Mouse (Mus musculus): ENCODE measurements around the gene Gm7102. TPM values are rescaled to one million over a fixed set of nuclear protein-coding genes. Genes with fewer than 3 reads are reported as not detected.

Gm7102 gene
- polyA plus RNA-seq, 1 experiment from 2014 or later: not detected

DNA sequence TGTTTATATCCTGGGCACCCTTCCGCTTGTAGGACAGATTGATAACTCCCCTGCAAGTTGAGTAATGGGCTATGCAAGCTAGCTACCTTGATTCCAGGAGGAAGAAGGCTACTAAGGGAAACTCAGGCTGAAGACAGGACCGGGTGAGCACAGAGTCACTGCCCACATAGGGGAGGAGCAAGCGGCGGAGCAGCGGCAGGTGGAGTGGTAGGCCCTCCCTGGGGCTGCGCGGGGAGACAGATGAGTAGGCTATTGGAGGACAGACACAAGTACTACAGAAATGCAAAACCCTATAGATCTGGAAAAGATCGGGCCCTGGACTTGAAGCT lies 24.8 kb downstream of the Gm7102 start:
- ATAC-seq (ENCODE audit: low FRiP score): peak; percentile 69; the same call in 1 of the 2 replicates
- H3K4me1 ChIP-seq (ENCODE audit: control insufficient read depth, insufficient read depth, low read length): no peaks in the 10 kb centered on the region
- H3K4me2 ChIP-seq: peak overlapping the region; percentile 45
- H3K27ac ChIP-seq (ENCODE audit: low read depth, low read length): no peak overlapping the region
- H3K4me3 ChIP-seq (ENCODE audit: low read depth, low read length): peak overlapping the region; percentile 32
- no peaks in the 10 kb centered on the region for H3K36me3 ChIP-seq (ENCODE audit: control insufficient read depth, insufficient read depth, low read length)
- peak; percentile 87 for DNase-seq (ENCODE audit: low spot score, missing footprints)
- peak overlapping the region; percentile 57; the same call in 1 of the 2 replicates for H3K9ac ChIP-seq (ENCODE audit: low read length)
- WGBS: 3% methylated on average over 8 of the region's 8 CpGs
- H3K9me3 ChIP-seq (ENCODE audit: control insufficient read depth, low read length): no peaks in the 10 kb centered on the region
- H3K27me3 ChIP-seq (ENCODE audit: control insufficient read depth, insufficient read depth, low read length): no peaks in the 10 kb centered on the region

DNA sequence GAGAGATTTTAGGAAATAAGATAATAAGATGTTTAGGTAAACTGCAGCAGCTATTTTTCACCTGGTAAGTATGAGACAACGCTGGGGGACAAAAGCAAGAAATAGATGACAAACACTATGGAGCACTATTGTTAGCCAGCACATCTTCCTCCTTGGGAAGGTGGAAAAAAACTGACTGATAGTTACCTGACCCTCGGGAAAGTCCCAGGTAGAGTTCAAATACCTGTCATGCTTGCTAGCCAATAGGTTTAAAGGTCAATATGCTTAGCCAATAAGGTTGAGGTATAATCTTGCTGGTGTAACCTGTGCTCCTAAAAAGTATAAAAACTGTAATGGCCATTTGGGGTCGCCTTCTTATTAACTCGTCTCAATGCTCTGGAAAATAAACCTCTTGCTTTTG lies 34.8 kb downstream of the Gm7102 start:
- no peak for DNase-seq (ENCODE audit: low spot score, missing footprints)
- H3K4me1 ChIP-seq (ENCODE audit: control insufficient read depth, insufficient read depth, low read length): peaks cover 8% of the 10 kb centered on the region; the same call in 1 of the 2 replicates
- no peaks in the 10 kb centered on the region for H3K27me3 ChIP-seq (ENCODE audit: control insufficient read depth, insufficient read depth, low read length)
- no peak for ATAC-seq (ENCODE audit: low FRiP score)
- H3K36me3 ChIP-seq (ENCODE audit: control insufficient read depth, insufficient read depth, low read length): no peaks in the 10 kb centered on the region
- H3K27ac ChIP-seq (ENCODE audit: low read depth, low read length): no peak overlapping the region
- 18% methylated on average over 4 of the region's 4 CpGs for WGBS
- H3K9ac ChIP-seq (ENCODE audit: low read length): peak overlapping the region; percentile 82
- H3K9me3 ChIP-seq (ENCODE audit: control insufficient read depth, low read length): no peaks in the 10 kb centered on the region
- H3K4me3 ChIP-seq (ENCODE audit: low read depth, low read length): peak overlapping the region; percentile 72
- peak overlapping the region; percentile 74 for H3K4me2 ChIP-seq

DNA sequence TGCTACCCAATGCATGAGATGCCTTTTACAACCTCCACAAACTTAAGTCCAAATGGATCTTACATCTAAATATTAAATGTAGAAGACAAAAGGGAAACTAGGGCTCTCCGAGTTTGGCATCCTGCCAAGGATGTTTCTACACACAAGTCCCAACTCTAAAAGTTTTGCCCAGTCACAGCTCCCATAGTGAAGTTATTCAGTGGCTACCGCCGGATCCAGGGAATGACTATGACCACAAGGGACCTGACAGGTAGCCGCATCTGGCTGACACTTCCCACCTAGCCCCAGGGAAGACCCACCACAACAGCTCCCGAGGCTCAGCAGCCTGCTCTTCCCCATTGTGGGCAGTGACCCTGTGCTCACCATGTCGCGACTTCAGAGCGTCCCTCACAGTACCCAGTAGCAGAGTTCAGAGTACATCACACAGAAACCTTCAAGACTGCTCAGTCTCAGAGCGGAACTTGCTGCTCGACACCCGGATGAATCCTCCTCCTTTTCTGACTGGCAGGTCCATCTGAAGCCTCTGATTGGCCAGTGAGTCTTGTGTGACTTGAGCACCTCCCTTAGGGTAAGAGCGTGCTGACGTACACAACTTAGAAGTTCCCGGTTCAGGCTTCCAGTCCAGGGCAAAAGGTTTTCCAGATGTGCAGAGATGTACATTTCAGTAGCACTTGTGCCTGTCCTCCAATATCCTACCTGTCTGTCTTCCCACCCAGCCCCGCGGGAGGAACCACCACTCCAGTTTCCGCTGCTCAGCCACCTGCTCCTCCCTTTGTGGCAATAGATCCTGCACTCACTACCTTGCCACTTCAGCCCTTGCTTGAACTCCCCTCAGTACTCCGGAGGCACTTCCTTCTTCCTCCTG lies 35.5 kb downstream of the Gm7102 start, which contains the start of gene Zfp950:
Gene Zfp950, minus strand, starts transcription at position 499 of the 865 bp plus-strand sequence.
- Histone ChIP-seq H3K9me3 (ENCODE audit: control insufficient read depth, low read length) (no peaks in the 10 kb centered on the region), H3K4me1 (ENCODE audit: control insufficient read depth, insufficient read depth, low read length) (peaks cover 8% of the 10 kb centered on the region; the same call in 1 of the 2 replicates), H3K27me3 (ENCODE audit: control insufficient read depth, insufficient read depth, low read length) (no peaks in the 10 kb centered on the region), H3K4me2 (peak within 1 kb of the TSS; percentile 74), H3K9ac (ENCODE audit: low read length) (peak within 1 kb of the TSS; percentile 82), H3K27ac (ENCODE audit: low read depth, low read length) (no peak within 1 kb of the TSS), H3K4me3 (ENCODE audit: low read depth, low read length) (peak within 1 kb of the TSS; percentile 72), H3K36me3 (ENCODE audit: control insufficient read depth, insufficient read depth, low read length) (no peaks in the 10 kb centered on the region)
- WGBS: under 1% methylated on average over 18 of the region's 18 CpGs
- DNase-seq (ENCODE audit: low spot score, missing footprints) (peak; percentile 96), ATAC-seq (ENCODE audit: low FRiP score) (peak; percentile 100)

DNA sequence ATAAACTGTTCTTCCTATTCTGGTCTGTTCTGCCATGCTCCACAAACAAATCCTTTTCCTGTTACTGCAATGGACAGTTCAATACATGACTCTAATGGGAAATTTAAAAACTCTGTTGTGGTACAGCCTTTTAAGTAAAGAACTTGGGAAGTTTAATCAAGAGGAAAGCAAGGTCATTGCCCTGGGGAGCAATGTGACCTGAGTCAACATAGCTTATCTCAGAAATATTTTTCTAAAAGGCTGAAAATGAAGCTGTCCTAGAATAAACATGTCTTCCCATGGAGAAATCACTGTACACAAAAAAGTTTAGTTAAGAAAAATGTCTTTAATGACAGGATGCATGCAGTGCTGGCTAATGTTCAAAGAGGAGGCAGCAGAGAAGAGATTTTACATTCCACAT lies 37.5 kb downstream of the Gm7102 start:
- H3K27ac ChIP-seq (ENCODE audit: low read depth, low read length): no peak overlapping the region
- H3K4me1 ChIP-seq (ENCODE audit: control insufficient read depth, insufficient read depth, low read length): peaks cover 8% of the 10 kb centered on the region; the same call in 1 of the 2 replicates
- no peak overlapping the region for H3K4me2 ChIP-seq
- ATAC-seq (ENCODE audit: low FRiP score) (no peak), DNase-seq (ENCODE audit: low spot score, missing footprints) (no peak)
- H3K9ac ChIP-seq (ENCODE audit: low read length): no peak overlapping the region
- H3K4me3 ChIP-seq (ENCODE audit: low read depth, low read length): no peak overlapping the region
- H3K36me3 ChIP-seq (ENCODE audit: control insufficient read depth, insufficient read depth, low read length): no peaks in the 10 kb centered on the region
- H3K9me3 ChIP-seq (ENCODE audit: control insufficient read depth, low read length): no peaks in the 10 kb centered on the region
- no peaks in the 10 kb centered on the region for H3K27me3 ChIP-seq (ENCODE audit: control insufficient read depth, insufficient read depth, low read length)

DNA sequence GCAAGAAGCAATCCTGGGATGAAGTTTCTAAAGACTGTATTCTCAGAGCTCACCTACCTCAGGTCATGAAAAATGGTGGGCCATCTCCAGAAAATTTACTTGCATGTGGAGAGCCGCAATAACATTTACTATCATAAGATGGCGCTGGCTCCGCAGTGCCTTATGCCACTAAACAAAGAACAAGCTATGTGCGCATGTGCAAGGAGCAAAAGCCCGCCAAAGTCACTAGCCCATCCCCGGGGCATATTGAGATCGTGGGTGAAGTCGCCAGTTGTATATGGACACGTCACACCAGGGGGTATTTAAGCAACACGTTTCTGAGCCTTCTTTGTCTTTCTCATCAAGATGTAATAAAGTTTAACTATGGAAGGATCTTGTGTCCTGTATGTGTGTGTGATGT lies 45.0 kb downstream of the Gm7102 start:
- Histone ChIP-seq H3K27me3 (ENCODE audit: control insufficient read depth, insufficient read depth, low read length) (no peaks in the 10 kb centered on the region), H3K4me2 (no peak overlapping the region), H3K27ac (ENCODE audit: low read depth, low read length) (no peak overlapping the region), H3K9ac (ENCODE audit: low read length) (no peak overlapping the region), H3K4me3 (ENCODE audit: low read depth, low read length) (no peak overlapping the region), H3K9me3 (ENCODE audit: control insufficient read depth, low read length) (no peaks in the 10 kb centered on the region), H3K36me3 (ENCODE audit: control insufficient read depth, insufficient read depth, low read length) (no peaks in the 10 kb centered on the region), H3K4me1 (ENCODE audit: control insufficient read depth, insufficient read depth, low read length) (no peaks in the 10 kb centered on the region)
- WGBS: 87% methylated on average over 10 of the region's 10 CpGs
- no peak for ATAC-seq (ENCODE audit: low FRiP score)
- no peak for DNase-seq (ENCODE audit: low spot score, missing footprints)

Other genes with a start within 250 kb of the Gm7102 start
- 24.7 and 30.7 TPM in 2 replicates for gene Zfp950, start 35.5 kb downstream of the Gm7102 start, polyA plus RNA-seq (2014; fragmentation: Nextera tagmentation; extraction: Ambion mirVana)
- not detected in 2 replicates for gene Gm6020, start 7.6 kb upstream of the Gm7102 start, polyA plus RNA-seq (2014; fragmentation: Nextera tagmentation; extraction: Ambion mirVana)
- gene Csf2ra, start 52.1 kb upstream of the Gm7102 start, polyA plus RNA-seq (2014; fragmentation: Nextera tagmentation; extraction: Ambion mirVana): 10.9 and 11.8 TPM in 2 replicates
- gene Gm21060, start 120.8 kb upstream of the Gm7102 start, polyA plus RNA-seq (2014; fragmentation: Nextera tagmentation; extraction: Ambion mirVana): not detected in 2 replicates

Measured in midbrain, embryonic 11.5 days (tissue).